Mouse (Mus musculus) brown adipose tissue, adult 24 weeks (tissue): ENCODE data around the gene Hyal3. TPM values are rescaled to one million over a fixed set of nuclear protein-coding genes. Genes with fewer than 3 reads are reported as not detected.
"Not testable (repeated sequence)": the region's sequence is repeated elsewhere in the genome, so short reads cannot be mapped to it uniquely, and the experiment has no call there.

Experiments
- H3K27ac ChIP-seq: fragments of 200-500 bp; replicated peaks from 2 replicates; pipeline ENCODE4 v1.5.1; 2012; ENCODE audit warnings: low read depth, mild to moderate bottlenecking, low read length
- H3K4me1 ChIP-seq: fragments of 200-500 bp; 2 replicates; pipeline ENCODE4 v1.6.1; 2012; ENCODE audit warnings: low read length, mixed read lengths; ENCODE audit not compliant: control insufficient read depth, insufficient read depth, insufficient read length
- H3K4me3 ChIP-seq: fragments of 200-500 bp; 2 replicates; pipeline ENCODE4 v1.5.1; 2012; ENCODE audit warnings: low read depth, mild to moderate bottlenecking, low read length, moderate library complexity; ENCODE audit not compliant: insufficient read depth
- polyA plus RNA-seq: library from polyadenylated mRNA; stranded (reverse); fragments of >200 nt; gene quantifications from 2 replicates; pipeline ENCODE4 v1.2.4, GENCODE M21; 2012; ENCODE audit not compliant: missing spikeins, insufficient read depth, insufficient read length

The Hyal3 gene
- polyA plus RNA-seq, 1 experiment, result not detected

- H3K4me3 ChIP-seq, result peak overlapping the region; percentile 81
- H3K27ac ChIP-seq, result peak overlapping the region; percentile 40; the same call in 1 of the 2 replicates
- peaks cover 8% of the 10 kb centered on the region for H3K4me1 ChIP-seq
Observed at GRCm38 (mm10) chr9:107556346-107556745, 24.3 kb upstream of the Hyal3 start.

- Histone ChIP-seq H3K27ac (peak within 1 kb of the TSS; percentile 62), H3K4me1 (peaks cover 18% of the 10 kb centered on the region), H3K4me3 (peak within 1 kb of the TSS; percentile 80)
Observed at GRCm38 (mm10) chr9:107563029-107563581, 17.5 kb upstream of the Hyal3 start, which contains the start of gene Tusc2. Tusc2 (plus strand) TSS chr9:107563255.

GRCm38 (mm10) chr9:107565556-107565955 is 15.1 kb upstream of the Hyal3 start:
- H3K4me3 ChIP-seq, result peak overlapping the region; percentile 80
- H3K4me1 ChIP-seq, result peaks cover 27% of the 10 kb centered on the region
- H3K27ac ChIP-seq, result peak overlapping the region; percentile 99

GRCm38 (mm10) chr9:107566041-107566709 is 14.4 kb upstream of the Hyal3 start:
- peak overlapping the region; percentile 44 for H3K4me3 ChIP-seq
- H3K4me1 ChIP-seq, result peaks cover 33% of the 10 kb centered on the region
- H3K27ac ChIP-seq, result peak overlapping the region; percentile 99

- peak overlapping the region; percentile 99 for H3K27ac ChIP-seq
- H3K4me1 ChIP-seq, result peaks cover 36% of the 10 kb centered on the region
- peak overlapping the region; percentile 87 for H3K4me3 ChIP-seq
Observed at GRCm38 (mm10) chr9:107566855-107567254, 13.8 kb upstream of the Hyal3 start.

GRCm38 (mm10) chr9:107567702-107568319 is 12.8 kb upstream of the Hyal3 start, which contains the start of gene Hyal2:
Hyal2 (plus strand) TSS chr9:107567945.
- Histone ChIP-seq H3K27ac (peak within 1 kb of the TSS; percentile 99), H3K4me3 (peak within 1 kb of the TSS; percentile 87), H3K4me1 (peaks cover 39% of the 10 kb centered on the region)

GRCm38 (mm10) chr9:107568331-107569261 is 12.0 kb upstream of the Hyal3 start:
- Histone ChIP-seq H3K4me1 (peaks cover 39% of the 10 kb centered on the region), H3K4me3 (peak overlapping the region; percentile 87), H3K27ac (peak overlapping the region; percentile 99)

GRCm38 (mm10) chr9:107569270-107569669 is 11.3 kb upstream of the Hyal3 start:
- H3K4me1 ChIP-seq, result peaks cover 34% of the 10 kb centered on the region
- H3K4me3 ChIP-seq, result peak overlapping the region; percentile 87
- peak overlapping the region; percentile 99 for H3K27ac ChIP-seq

- Histone ChIP-seq H3K27ac (peak overlapping the region; percentile 99), H3K4me1 (peaks cover 32% of the 10 kb centered on the region), H3K4me3 (peak overlapping the region; percentile 87)
Observed at GRCm38 (mm10) chr9:107570016-107570415, 10.6 kb upstream of the Hyal3 start.

- peak overlapping the region; percentile 87 for H3K4me3 ChIP-seq
- H3K4me1 ChIP-seq, result peaks cover 32% of the 10 kb centered on the region
- peak overlapping the region; percentile 47; the same call in 1 of the 2 replicates for H3K27ac ChIP-seq
Observed at GRCm38 (mm10) chr9:107570845-107571244, 9.8 kb upstream of the Hyal3 start.

GRCm38 (mm10) chr9:107571534-107572326 is 8.9 kb upstream of the Hyal3 start:
- H3K4me1 ChIP-seq, result peaks cover 27% of the 10 kb centered on the region
- peak overlapping the region; percentile 87 for H3K4me3 ChIP-seq
- H3K27ac ChIP-seq, result peak overlapping the region; percentile 47

GRCm38 (mm10) chr9:107572327-107572662 is 8.3 kb upstream of the Hyal3 start:
- Histone ChIP-seq H3K4me3 (no peak overlapping the region), H3K27ac (no peak overlapping the region), H3K4me1 (peaks cover 28% of the 10 kb centered on the region)

GRCm38 (mm10) chr9:107573774-107574173 is 6.8 kb upstream of the Hyal3 start:
- H3K4me3 ChIP-seq, H3K27ac ChIP-seq: not testable (repeated sequence)
- H3K4me1 ChIP-seq, result peaks cover 26% of the 10 kb centered on the region
